Mouse (Mus musculus) 3134 (cell line): ENCODE results near the gene Map3k12.

Experiments used
- DNase-seq: peaks from one replicate; pipeline ENCODE4 v3.0.0-alpha.2; 2011; ENCODE audit warnings: low spot score; ENCODE audit not compliant: insufficient read length; ENCODE audit errors: extremely low read depth

The Map3k12 gene

DNA sequence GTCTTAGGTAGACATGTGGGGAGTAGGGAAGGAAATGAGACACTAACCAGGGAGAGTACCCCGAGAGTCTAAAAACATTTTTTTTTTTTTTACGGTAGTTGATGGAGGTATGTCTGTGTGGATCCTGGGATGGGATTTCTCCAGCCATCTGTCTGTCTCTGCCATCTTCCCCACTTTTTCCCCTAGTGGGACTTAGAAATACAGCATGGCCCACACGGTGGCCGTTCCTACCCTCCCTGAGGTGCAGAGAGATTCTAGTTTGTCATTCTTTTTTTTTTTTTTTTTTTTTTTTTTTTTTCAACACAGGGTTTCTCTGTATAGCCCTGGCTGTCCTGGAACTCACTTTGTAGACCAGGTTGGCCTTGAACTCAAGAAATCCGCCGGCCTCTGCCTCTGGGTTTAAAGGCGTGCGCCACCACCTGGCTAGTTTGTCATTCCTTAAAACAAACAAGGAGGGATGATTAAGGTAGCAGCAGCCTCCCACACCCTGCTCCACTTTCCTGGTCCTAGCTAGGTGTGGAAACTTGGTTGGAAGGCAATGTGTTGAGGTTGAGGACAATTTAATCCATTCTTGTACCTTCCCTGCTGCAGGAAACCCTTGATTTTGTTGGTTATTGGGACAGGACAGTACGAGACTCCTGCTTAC is 55.3 kb downstream of the Map3k12 start:
- DNase-seq: no peak

- no peak for DNase-seq
These were observed 55.9 kb downstream of the Map3k12 start for GRCm38 (mm10) chr15:102460971-102461370.

DNA sequence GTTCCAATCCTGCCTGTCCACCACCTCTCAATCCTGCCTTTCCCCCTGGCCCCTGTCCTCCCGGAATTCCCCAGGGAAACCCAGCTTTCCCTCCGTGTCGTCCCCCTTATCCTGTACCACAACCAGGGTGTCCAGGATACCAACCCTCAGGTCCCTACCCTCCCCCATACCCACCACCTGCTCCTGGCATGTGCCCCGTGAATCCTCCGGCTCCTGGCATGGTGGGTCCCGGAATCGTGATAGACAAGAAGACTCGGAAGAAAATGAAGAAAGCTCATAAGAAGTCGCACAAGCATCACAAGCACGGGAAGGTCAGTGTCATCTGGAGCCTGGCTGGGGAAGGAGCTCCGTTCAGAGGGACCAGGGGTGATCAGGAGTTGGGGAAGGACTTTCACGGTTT is 56.5 kb downstream of the Map3k12 start:
- DNase-seq: no peak

DNA sequence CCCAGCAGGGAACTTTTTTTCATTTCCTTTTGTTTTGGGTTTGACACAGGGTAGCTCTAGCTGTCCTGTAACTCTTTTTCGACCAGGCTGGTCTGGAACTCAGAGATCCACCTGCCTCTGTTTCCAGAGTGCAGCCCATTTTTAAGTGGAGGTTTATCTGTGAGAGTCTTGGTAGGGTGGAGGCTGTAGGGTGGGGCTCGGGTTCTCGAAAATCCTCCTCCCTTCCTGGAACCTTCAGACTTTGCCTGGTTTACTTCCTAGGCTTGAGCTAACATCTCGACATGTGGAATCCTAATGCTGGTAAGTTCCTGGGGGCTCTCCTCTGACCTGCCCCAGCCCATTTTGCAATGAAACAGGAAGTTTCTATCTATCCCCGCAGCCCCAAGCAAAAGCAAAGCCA is 57.0 kb downstream of the Map3k12 start:
- DNase-seq: no peak

DNA sequence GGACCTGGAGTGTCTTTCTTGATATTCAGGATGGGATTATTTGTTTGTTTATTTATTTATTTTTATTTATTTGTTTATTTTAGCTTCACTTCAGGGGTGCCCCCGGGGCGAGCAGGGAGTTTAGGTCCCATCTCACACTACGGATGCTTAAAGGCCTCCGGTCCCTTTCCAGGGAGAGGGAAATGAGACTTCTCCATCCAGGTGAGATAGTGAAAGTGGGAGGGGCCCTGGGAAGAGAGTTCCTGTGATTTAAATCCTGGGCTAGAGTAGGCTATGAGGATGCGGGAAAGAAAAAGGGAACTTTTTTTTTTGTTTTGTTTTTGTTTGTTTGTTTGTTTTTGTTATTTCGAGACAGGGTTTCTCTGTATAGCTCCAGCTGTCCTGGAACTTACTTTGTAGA is 57.5 kb downstream of the Map3k12 start:
- DNase-seq: no peak

- DNase-seq: peak; percentile 85
These were observed 58.0 kb downstream of the Map3k12 start, which contains the start of gene Prr13 for GRCm38 (mm10) chr15:102458904-102459317. Prr13 (plus strand) TSS chr15:102459028.

GRCm38 (mm10) chr15:102458050-102458736 is 58.7 kb downstream of the Map3k12 start:
- no peak for DNase-seq

DNA sequence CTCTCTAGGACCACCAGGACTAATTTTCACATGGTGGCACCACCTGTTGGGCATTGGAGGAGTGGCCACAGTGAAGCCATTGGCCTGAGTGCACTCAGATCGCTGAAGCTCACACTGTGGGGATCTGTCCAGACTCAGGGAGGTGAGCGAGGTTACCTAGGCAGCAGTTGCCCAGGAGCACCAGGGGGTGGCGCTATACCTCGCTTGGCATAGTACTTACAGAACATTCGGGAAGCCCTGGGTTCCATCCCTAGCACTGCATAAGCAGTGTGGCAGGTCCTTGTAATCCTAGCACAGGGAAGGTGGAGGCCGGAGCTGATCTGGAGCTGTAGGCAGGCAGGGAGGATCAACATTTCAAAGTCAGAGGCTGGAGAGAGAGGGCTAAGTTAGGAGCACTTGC is 60.9 kb downstream of the Map3k12 start:
- no peak for DNase-seq

- peak; percentile 84 for DNase-seq
These were observed 65.0 kb downstream of the Map3k12 start for GRCm38 (mm10) chr15:102451666-102452430.

GRCm38 (mm10) chr15:102450928-102451327 is 65.9 kb downstream of the Map3k12 start:
- peak; percentile 74 for DNase-seq

DNA sequence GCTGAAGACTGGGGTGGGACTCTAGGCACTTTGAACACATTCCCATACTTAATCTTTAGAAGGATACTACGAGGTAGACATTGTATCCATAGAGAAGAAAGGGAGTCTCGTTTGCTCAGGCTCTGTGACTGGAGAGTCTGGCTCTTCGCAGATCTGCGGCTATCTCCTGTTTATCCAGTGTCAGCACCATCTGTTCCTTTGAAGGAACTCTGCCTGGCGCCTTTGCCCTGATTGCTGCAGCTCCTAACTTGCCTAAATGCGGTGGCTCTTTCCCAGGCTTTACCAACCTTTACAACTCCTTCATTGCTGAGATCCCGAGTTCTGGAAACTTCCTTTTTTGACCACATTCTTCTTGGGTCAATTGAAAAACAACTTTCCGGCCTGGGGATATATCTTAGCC is 67.5 kb downstream of the Map3k12 start:
- DNase-seq: no peak
